Mouse (Mus musculus) limb, embryonic 14.5 days (tissue): ENCODE results near the gene Gpr18. TPM values are rescaled to one million over a fixed set of nuclear protein-coding genes. Genes with fewer than 3 reads are reported as not detected.

Source experiments
- ATAC-seq: fragments of 200-750 bp; cut with Nextera tagmentation; 2 replicates; pipeline ENCODE4 v1.8.0; 2017; ENCODE audit warnings: low read depth, moderate number of reproducible peaks, moderate TSS enrichment; ENCODE audit not compliant: low FRiP score
- DNase-seq: peaks from one replicate; pipeline ENCODE4 v3.0.0-alpha.2; 2015; ENCODE audit warnings: low spot score
- H3K27ac ChIP-seq: fragments of 300-500 bp; sonication (generic); replicated peaks from 2 replicates; pipeline ENCODE4 v1.5.1; 2014; ENCODE audit warnings: low read depth, mild to moderate bottlenecking, low read length, moderate library complexity, mixed read lengths
- H3K27me3 ChIP-seq: fragments of 300-500 bp; sonication (generic); 2 replicates; pipeline ENCODE4 v1.6.1; 2014; ENCODE audit warnings: low read length, mixed read lengths; ENCODE audit not compliant: control insufficient read depth, insufficient read depth
- H3K36me3 ChIP-seq: fragments of 300-500 bp; sonication (generic); 2 replicates; pipeline ENCODE4 v1.6.1; 2014; ENCODE audit warnings: mild to moderate bottlenecking, low read length, moderate library complexity, mixed read lengths; ENCODE audit not compliant: control insufficient read depth, insufficient read depth
- H3K4me1 ChIP-seq: fragments of 300-500 bp; sonication (generic); 2 replicates; pipeline ENCODE4 v1.6.1; 2014; ENCODE audit warnings: antibody characterized with exemption, low read length, mixed read lengths; ENCODE audit not compliant: control insufficient read depth, insufficient read depth
- H3K4me2 ChIP-seq: fragments of 300-500 bp; sonication (generic); replicated peaks from 2 replicates; pipeline ENCODE4 v1.6.1; 2014; ENCODE audit warnings: low read depth, mild to moderate bottlenecking, low read length, moderate library complexity; ENCODE audit not compliant: severe bottlenecking
- H3K4me3 ChIP-seq: fragments of 300-500 bp; sonication (generic); replicated peaks from 2 replicates; pipeline ENCODE4 v1.5.1; 2014; ENCODE audit warnings: low read length
- H3K9ac ChIP-seq: fragments of 300-500 bp; sonication (generic); 2 replicates; pipeline ENCODE4 v1.6.1; 2014; ENCODE audit warnings: mild to moderate bottlenecking, low read depth, low read length, moderate library complexity; ENCODE audit not compliant: severe bottlenecking
- H3K9me3 ChIP-seq: fragments of 300-500 bp; sonication (generic); 2 replicates; pipeline ENCODE4 v1.6.1; 2016; ENCODE audit warnings: low read length; ENCODE audit not compliant: control insufficient read depth
- POLR2A ChIP-seq: fragments of 200-500 bp; IDR thresholded peaks from 2 replicates; pipeline ENCODE4 v1.8.0; 2012; ENCODE audit warnings: inconsistent platforms, mild to moderate bottlenecking, moderate library complexity, borderline replicate concordance; ENCODE audit not compliant: insufficient read depth, insufficient read length; ENCODE audit errors: extremely low read depth
- WGBS: fragments of 180-500 bp; shearing (Covaris S2); extraction: QIAGEN DNeasy Blood & Tissue Kit; methylation state at CpG from one replicate; pipeline ENCODE4 v1.1.7; 2014; 5-methylcytosine and 5-hydroxymethylcytosine counted together
- polyA plus RNA-seq, 2 experiments: library from polyadenylated mRNA; depleted of rRNA in 1 of 2; stranded (reverse) in 1 of 2; unstranded in 1 of 2; fragments of >200 nt; fragmentation: Nextera tagmentation in 1 of 2; extraction: Ambion mirVana in 1 of 2; gene quantifications; 2 replicates each; pipeline versions ENCODE4 v1.2.1 to v1.2.3; 2012 to 2014

Gpr18 gene
- polyA plus RNA-seq, 2 experiments, result not detected

DNA sequence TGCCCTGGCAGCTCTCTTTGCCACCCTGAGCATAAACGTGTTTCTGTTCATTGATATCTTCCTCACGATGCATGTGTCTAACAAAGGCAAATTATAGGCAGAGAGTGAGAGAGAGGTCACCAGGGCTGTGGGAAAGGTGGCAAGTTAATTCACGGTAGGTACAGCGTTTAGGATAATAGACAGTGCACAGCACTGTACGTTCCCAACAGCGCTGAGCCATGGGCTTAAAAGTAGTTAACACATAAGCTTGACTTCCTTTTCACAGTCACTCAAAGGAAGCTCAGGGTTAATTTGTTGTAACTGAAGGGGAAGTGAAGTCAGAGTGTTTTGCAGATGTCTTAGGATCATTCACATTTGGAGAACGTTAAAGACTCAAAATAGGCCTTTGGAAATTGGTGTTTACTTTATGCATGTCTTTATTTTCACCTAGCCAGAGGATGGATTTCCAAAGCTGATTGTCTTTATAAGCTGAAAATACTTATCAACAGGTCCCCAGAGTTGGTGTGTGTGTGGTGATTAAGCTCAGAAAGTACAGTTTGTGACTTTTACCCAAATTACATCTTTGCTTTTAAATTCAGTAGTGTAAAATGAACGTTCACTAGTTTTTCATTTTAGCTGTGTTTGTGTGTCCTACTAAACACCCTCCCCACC, 9.1 kb downstream of the Gpr18 start:
- H3K27ac ChIP-seq, result no peak overlapping the region
- peaks cover 43% of the 10 kb centered on the region for H3K36me3 ChIP-seq
- H3K9me3 ChIP-seq, result no peaks in the 10 kb centered on the region
- H3K4me3 ChIP-seq, result no peak overlapping the region
- no peaks in the 10 kb centered on the region for H3K4me1 ChIP-seq
- WGBS, result 63% methylated on average over 8 of the region's 8 CpGs
- H3K9ac ChIP-seq, result no peak overlapping the region
- no peak overlapping the region for H3K4me2 ChIP-seq
- DNase-seq (no peak), ATAC-seq (no peak)
- no peak for TF ChIP-seq POLR2A
- no peaks in the 10 kb centered on the region for H3K27me3 ChIP-seq

DNA sequence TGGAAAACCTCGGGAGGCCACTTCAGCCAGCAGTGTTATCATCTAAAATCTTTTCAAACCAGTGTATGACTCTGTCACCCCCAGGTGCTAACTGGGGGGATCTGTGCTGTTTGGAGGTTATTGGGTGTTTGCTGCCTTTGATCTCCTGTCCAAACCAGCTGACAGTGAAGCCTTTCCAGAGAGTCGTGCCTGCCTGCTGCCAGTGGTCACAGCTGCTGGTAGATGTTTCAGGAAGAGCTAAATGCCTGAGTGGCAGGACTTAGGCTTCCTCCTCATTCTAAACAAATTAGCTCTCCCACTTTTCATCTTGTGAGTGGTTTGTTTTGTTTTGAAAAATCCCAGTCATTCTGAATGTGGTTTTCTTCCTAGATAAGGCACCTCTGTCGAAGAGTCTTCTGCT, 10.8 kb downstream of the Gpr18 start:
- Histone ChIP-seq H3K27me3 (no peaks in the 10 kb centered on the region), H3K27ac (no peak overlapping the region), H3K4me1 (no peaks in the 10 kb centered on the region), H3K36me3 (peaks cover 35% of the 10 kb centered on the region), H3K9me3 (no peaks in the 10 kb centered on the region), H3K9ac (no peak overlapping the region), H3K4me3 (no peak overlapping the region), H3K4me2 (no peak overlapping the region)
- ATAC-seq (no peak), DNase-seq (no peak)
- TF ChIP-seq POLR2A, result no peak
- 5% methylated on average over 3 of the region's 3 CpGs for WGBS

DNA sequence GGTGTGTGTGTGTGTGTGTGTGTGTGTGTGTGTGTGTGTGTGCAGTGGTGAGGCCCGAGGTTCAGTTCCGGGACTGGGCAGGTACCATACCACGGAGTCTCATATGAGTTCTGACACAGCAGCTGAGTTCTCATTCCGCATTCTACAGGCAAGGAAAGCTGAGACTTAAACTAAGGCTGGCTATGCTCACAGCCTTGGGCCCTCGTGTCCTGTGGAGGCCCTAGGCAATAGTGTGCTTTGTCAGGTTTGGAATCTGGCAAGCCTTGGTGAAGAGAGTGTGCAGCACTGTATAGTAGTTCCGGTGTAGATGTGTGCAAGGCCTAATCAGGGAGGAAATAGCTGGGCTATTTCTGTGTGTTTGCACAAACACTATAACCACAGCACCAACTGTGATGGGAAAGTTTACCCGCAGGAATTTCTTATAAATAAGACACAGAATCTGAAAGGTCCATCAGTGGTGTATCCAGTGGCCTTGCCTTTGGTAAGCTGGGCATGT, 12.2 kb downstream of the Gpr18 start:
- H3K9me3 ChIP-seq, result no peaks in the 10 kb centered on the region
- 89% methylated on average over 7 of the region's 7 CpGs for WGBS
- H3K4me3 ChIP-seq, result no peak overlapping the region
- H3K27me3 ChIP-seq, result no peaks in the 10 kb centered on the region
- H3K4me2 ChIP-seq, result no peak overlapping the region
- peaks cover 26% of the 10 kb centered on the region for H3K36me3 ChIP-seq
- H3K27ac ChIP-seq, result no peak overlapping the region
- DNase-seq, result no peak
- no peaks in the 10 kb centered on the region for H3K4me1 ChIP-seq
- TF ChIP-seq POLR2A, result no peak
- ATAC-seq, result no peak
- no peak overlapping the region for H3K9ac ChIP-seq

DNA sequence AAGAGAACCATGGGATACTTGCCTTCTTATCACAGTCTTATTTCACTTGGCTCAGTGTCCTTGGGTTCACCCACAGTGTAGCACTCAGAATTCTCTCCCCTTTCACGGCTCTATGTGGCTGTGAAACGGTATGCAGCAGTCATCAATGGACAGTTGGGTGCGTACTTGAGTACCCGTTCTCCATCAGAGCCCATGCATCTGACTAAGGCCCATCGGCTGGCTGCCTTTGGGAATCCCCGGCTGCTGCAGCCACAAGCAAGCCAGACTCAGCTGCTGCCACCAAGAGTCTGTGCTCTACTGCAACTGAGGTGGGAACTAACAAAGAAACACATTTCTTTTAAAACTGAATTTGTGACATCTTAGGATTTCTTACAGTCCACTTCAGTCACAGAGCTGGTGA, 14.1 kb downstream of the Gpr18 start:
- no peak for ATAC-seq
- DNase-seq, result no peak
- no peak overlapping the region for H3K9ac ChIP-seq
- no peak overlapping the region for H3K4me2 ChIP-seq
- H3K9me3 ChIP-seq, result no peaks in the 10 kb centered on the region
- 90% methylated on average over 6 of the region's 6 CpGs for WGBS
- no peaks in the 10 kb centered on the region for H3K27me3 ChIP-seq
- H3K27ac ChIP-seq, result no peak overlapping the region
- H3K4me1 ChIP-seq, result no peaks in the 10 kb centered on the region
- peaks cover 11% of the 10 kb centered on the region for H3K36me3 ChIP-seq
- no peak overlapping the region for H3K4me3 ChIP-seq
- TF ChIP-seq POLR2A, result no peak

DNA sequence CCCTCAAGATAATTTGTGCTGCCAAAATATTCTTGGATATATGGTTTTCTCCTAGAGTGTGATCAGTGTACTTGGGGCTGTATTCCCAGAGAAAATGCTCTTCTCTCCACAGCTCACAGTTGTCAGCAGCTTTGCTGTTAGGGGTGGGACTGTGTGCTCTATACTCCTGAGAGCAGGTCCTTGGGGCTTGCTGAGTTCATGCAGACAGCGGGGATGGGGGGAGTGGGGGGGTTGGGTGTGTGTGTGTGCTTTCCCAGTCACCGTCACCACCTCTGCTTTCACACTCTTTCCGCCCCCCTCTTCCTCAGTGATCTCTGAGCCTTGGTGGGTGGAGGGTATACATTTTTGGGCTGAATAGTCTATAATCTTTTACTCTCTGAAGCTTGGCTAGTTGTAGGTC, 16.5 kb downstream of the Gpr18 start:
- DNase-seq, result no peak
- no peaks in the 10 kb centered on the region for H3K27me3 ChIP-seq

More for the DNA sequence above, 16.5 kb downstream of the Gpr18 start:
- Histone ChIP-seq H3K4me1 (peaks cover 13% of the 10 kb centered on the region; the same call in 1 of the 2 replicates), H3K4me2 (no peak overlapping the region), H3K9me3 (no peaks in the 10 kb centered on the region), H3K4me3 (no peak overlapping the region), H3K9ac (no peak overlapping the region), H3K36me3 (peaks cover 5% of the 10 kb centered on the region; the same call in 1 of the 2 replicates), H3K27ac (no peak overlapping the region)
- ATAC-seq, result no peak
- WGBS, result 76% methylated on average over 3 of the region's 3 CpGs
- TF ChIP-seq POLR2A, result no peak
